Mouse (Mus musculus): ENCODE data around the gene Sorcs2. TPM values are rescaled to one million over a fixed set of nuclear protein-coding genes. Genes with fewer than 3 reads are reported as not detected.

The Sorcs2 gene
- polyA plus RNA-seq, 1 experiment: not detected

DNA sequence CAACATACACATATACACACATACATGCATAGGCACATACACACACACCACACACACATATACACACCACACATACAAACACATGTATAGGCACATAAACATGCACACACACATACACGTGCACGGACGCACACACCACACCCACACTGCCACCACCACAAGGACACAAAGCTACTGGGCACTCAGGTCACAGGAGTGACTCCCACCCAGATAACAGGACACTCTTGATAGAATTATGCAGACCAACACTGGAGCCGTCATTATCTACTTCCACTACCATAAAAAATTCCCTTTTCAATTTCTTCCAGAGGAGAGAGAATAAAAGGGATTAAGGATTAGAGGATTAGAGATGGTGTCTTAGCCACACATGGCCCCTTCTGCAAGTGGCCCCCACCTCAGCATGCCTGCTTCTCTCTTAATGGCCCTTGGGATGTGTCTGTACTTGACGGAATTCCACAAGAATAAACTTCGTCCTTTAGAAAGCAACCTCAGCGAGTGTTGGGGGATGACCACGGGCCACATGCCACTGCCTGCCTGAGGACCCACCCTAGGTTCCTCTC is 15.7 kb downstream of the Sorcs2 start:
- no peak for TF ChIP-seq POLR2A (IDR thresholded peaks at IDR 0.05; ENCODE audit: insufficient read depth, low read depth, low read length)
- no peak for TF ChIP-seq CTCF (IDR thresholded peaks at IDR 0.05; ENCODE audit: insufficient read depth, low read depth, low read length)
- WGBS: 77% methylated on average over 8 of the region's 8 CpGs
- no peak overlapping the region for H3K4me3 ChIP-seq (ENCODE audit: insufficient read depth, low read depth, low read length)
- peaks cover 36% of the 10 kb centered on the region for H3K4me1 ChIP-seq (ENCODE audit: control insufficient read depth, insufficient read depth, low read length)
- no peak overlapping the region for H3K27ac ChIP-seq (ENCODE audit: insufficient read depth, low read depth, low read length)

DNA sequence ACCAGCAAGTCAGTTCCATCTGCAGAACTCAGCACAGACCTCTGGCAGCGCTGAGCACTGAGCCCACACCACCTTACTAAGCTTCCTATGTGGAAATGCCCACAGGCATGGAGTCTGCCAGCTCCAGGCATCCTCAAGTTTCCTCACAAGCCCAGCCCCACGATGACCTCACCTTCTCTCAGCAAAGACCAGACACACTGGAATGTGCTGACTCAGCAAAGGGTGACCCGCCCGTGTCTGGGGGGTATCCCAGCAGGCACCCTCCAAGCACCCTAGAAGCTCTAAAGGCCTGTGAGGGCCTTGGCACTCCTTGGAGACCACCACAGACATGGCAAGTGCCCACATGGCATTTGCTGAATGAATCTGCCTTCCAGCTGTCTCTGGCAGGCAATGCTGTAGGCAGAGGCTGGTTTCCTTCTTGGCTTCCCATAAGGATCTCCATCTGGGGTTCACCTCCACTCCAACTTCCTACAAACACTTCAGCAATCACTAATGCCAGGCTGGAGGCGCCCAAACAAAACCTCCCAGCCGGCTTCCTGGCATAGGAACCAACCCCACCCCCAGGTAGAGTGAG is 17.9 kb downstream of the Sorcs2 start:
- no peak overlapping the region for H3K4me3 ChIP-seq (ENCODE audit: insufficient read depth, low read depth, low read length)
- 70% methylated on average over 6 of the region's 6 CpGs for WGBS
- TF ChIP-seq POLR2A (IDR thresholded peaks at IDR 0.05; ENCODE audit: insufficient read depth, low read depth, low read length): no peak
- no peak for TF ChIP-seq CTCF (IDR thresholded peaks at IDR 0.05; ENCODE audit: insufficient read depth, low read depth, low read length)
- H3K4me1 ChIP-seq (ENCODE audit: control insufficient read depth, insufficient read depth, low read length): peaks cover 48% of the 10 kb centered on the region
- H3K27ac ChIP-seq (ENCODE audit: insufficient read depth, low read depth, low read length): no peak overlapping the region

DNA sequence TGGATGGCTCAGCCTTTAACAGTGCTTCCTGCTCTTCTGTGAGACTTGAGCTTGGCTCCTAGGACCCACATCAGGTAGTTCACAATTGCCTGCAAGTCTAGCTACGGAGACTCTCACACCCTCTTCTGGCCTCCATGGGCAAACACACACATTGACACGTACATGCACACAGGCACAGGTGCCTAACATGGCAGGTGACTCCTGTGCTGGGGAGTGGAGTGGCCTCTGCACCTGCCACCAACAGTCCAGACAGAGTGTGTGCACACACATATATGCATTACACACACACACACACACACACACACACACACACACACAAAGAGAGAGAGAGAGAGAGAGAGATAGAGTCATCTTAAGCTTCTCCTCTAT is 19.6 kb downstream of the Sorcs2 start:
- TF ChIP-seq POLR2A (IDR thresholded peaks at IDR 0.05; ENCODE audit: insufficient read depth, low read depth, low read length) (no peak), CTCF (IDR thresholded peaks at IDR 0.05; ENCODE audit: insufficient read depth, low read depth, low read length) (no peak)
- Histone ChIP-seq H3K4me3 (ENCODE audit: insufficient read depth, low read depth, low read length) (no peak overlapping the region), H3K4me1 (ENCODE audit: control insufficient read depth, insufficient read depth, low read length) (peaks cover 50% of the 10 kb centered on the region), H3K27ac (ENCODE audit: insufficient read depth, low read depth, low read length) (no peak overlapping the region)
- 98% methylated on average over 2 of the region's 2 CpGs for WGBS

DNA sequence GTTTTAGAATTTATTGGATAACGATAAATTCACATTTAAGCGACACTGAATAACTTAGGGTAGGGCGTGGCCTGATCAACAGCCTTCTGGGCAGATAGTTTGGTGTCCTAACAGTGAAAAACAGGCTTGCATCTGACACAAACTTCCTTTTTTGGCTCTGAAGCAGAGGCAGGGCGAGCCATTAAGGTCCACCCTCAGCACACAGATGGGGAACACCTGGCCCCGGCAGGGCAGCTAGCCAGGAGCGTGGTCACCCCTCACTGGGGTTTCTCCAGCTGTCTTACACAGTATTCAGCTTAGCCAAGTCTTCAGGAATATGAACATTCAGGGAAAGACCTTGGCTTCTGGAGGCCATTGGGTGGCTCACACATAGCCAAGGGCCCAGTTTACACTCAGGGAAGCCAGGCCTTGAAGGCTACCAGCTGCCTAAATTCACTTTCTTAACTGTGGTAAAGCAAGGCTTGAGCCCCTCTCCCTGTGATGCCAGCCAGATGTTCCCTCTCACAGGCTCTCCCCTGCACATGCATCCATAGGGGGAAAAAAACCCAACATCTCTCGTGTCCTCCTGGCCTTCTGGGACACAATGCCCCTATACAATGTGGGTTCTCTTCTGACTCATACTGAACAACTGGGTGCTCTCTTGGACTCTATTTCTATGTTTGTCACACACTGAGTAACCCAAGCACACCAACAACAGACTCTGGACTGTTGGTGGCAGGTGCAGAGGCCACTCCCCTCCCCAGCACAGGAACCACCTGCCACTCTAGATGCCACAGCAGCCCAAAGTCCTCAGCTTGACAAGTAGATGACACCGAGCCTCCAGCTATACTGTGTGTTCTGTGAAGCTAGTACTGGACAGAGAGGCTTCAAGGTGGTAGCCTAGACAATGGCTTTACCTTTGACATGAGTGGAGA is 20.2 kb downstream of the Sorcs2 start:
- no peak overlapping the region for H3K4me3 ChIP-seq (ENCODE audit: insufficient read depth, low read depth, low read length)
- no peak for TF ChIP-seq POLR2A (IDR thresholded peaks at IDR 0.05; ENCODE audit: insufficient read depth, low read depth, low read length)
- no peak for TF ChIP-seq CTCF (IDR thresholded peaks at IDR 0.05; ENCODE audit: insufficient read depth, low read depth, low read length)
- H3K4me1 ChIP-seq (ENCODE audit: control insufficient read depth, insufficient read depth, low read length): peaks cover 51% of the 10 kb centered on the region
- 90% methylated on average over 8 of the region's 8 CpGs for WGBS
- H3K27ac ChIP-seq (ENCODE audit: insufficient read depth, low read depth, low read length): no peak overlapping the region

DNA sequence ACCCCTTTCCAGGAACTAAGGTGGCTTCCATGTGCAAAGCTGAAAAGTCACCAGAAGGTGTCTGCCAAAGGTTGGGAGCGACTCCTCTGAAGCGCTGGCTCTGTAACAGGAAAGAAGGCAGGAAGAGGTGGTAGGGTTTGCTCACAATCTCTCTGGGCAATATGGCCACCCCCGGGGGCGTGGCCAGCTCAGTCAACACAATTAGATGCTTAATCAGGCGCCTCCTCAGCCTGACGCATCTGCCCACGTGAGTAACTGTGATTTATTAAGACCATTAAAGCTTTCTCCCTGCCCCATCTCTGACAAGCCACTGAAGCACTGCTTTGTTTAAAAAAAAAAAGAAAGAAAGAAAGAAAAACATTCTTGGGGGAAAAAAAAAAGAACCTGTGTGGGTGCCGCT is 22.1 kb downstream of the Sorcs2 start:
- Histone ChIP-seq H3K4me1 (ENCODE audit: control insufficient read depth, insufficient read depth, low read length) (peaks cover 58% of the 10 kb centered on the region), H3K27ac (ENCODE audit: insufficient read depth, low read depth, low read length) (no peak overlapping the region), H3K4me3 (ENCODE audit: insufficient read depth, low read depth, low read length) (no peak overlapping the region)
- WGBS: 41% methylated on average over 8 of the region's 8 CpGs
- no peak for TF ChIP-seq POLR2A (IDR thresholded peaks at IDR 0.05; ENCODE audit: insufficient read depth, low read depth, low read length)
- TF ChIP-seq CTCF (IDR thresholded peaks at IDR 0.05; ENCODE audit: insufficient read depth, low read depth, low read length): no peak

DNA sequence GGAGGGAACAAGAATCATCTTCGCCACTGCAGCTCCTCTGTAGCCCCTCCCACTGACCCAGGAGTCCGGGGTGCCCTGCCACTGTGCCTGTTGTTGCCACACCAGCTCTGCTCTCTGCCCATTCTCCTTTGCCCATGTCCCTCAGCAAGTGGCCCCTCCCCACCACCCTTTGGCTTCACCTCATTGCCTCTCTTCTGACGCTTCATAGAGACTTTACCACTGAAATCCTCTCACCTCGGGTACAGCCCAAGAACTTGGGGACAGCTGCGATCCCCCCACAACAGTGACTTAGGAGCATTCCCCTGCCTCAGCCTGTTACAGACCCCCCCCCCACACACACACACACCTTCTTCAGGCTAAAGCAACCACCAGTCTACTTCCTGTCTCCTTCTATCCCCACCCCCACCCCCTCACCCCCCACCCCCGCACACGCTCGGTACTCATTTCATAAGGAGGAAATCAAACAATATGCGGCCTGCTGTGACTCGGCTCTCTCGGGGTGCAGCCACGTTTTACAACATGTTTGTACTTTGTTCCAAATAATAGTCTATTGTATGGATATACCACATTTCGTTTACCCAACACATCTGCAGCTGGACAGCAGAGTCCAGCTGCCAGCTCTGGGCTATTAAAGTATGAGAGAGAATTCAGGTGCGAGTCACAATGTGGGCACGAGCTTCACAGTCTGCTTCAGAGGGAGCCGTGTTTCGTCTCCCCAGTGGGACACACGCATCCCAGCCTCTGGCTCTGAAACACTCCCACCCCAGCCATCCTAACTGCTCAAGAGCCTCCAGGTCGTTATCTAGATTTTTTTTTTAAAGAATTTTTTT is 23.5 kb downstream of the Sorcs2 start:
- Histone ChIP-seq H3K4me3 (ENCODE audit: insufficient read depth, low read depth, low read length) (no peak overlapping the region), H3K27ac (ENCODE audit: insufficient read depth, low read depth, low read length) (no peak overlapping the region), H3K4me1 (ENCODE audit: control insufficient read depth, insufficient read depth, low read length) (peaks cover 55% of the 10 kb centered on the region)
- TF ChIP-seq POLR2A (IDR thresholded peaks at IDR 0.05; ENCODE audit: insufficient read depth, low read depth, low read length) (no peak), CTCF (IDR thresholded peaks at IDR 0.05; ENCODE audit: insufficient read depth, low read depth, low read length) (no peak)
- 67% methylated on average over 19 of the region's 19 CpGs for WGBS

DNA sequence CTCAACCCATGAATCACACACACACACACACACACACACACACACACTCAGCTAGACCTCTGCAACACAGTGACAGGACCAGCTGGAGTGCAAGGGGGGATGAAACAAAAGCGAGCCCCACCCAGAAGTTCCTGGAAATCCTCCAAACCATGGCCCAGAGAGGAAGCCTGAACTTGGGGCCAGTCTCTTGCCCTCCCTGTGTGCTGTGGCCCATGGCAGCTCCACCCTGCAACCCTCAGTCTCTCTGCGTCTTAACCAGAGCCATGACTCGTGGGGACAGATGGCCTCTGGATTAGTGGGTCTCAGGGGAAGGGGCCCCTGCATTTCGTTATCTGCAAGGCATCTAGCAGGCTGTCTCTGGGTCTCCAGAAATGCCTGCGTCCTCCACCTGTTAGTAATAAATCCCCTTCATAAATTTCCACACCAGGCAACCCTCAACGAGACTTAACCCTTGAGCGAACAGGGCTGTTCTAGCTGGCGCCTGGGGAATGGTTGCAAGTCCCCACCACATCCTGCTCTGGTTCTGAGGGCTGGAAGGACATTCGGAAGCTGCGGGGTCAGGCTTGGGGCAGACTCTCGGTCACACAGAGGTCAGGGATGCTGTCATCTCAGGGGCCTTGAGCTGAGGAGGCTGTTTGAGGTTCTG is 24.6 kb downstream of the Sorcs2 start:
- TF ChIP-seq POLR2A (IDR thresholded peaks at IDR 0.05; ENCODE audit: insufficient read depth, low read depth, low read length) (no peak), CTCF (IDR thresholded peaks at IDR 0.05; ENCODE audit: insufficient read depth, low read depth, low read length) (no peak)
- WGBS: 80% methylated on average over 11 of the region's 11 CpGs
- peaks cover 64% of the 10 kb centered on the region for H3K4me1 ChIP-seq (ENCODE audit: control insufficient read depth, insufficient read depth, low read length)
- no peak overlapping the region for H3K27ac ChIP-seq (ENCODE audit: insufficient read depth, low read depth, low read length)
- H3K4me3 ChIP-seq (ENCODE audit: insufficient read depth, low read depth, low read length): no peak overlapping the region

DNA sequence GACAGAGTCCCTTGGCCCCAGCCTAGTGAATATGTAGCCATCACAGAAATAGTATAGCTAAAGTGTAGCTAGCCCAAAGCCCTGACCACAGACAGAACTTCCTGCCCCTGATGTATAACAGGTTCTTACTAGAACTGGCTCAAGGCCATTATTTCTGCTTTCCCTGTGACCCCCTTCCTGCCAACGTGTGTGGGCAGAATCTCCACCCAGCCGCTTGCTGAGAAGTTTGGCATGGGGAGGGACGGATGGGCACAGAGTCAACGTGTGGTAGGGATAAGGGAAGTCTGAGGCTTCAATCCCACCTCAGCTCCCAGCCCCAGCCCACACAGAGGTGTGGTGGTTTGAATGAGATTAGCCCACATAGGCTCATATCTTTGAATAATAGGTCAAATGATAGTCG is 26.2 kb downstream of the Sorcs2 start:
- 71% methylated on average over 5 of the region's 5 CpGs for WGBS

More for the DNA sequence above, 26.2 kb downstream of the Sorcs2 start:
- no peak for TF ChIP-seq CTCF (IDR thresholded peaks at IDR 0.05; ENCODE audit: insufficient read depth, low read depth, low read length)
- H3K27ac ChIP-seq (ENCODE audit: insufficient read depth, low read depth, low read length): no peak overlapping the region
- no peak overlapping the region for H3K4me3 ChIP-seq (ENCODE audit: insufficient read depth, low read depth, low read length)
- peaks cover 70% of the 10 kb centered on the region for H3K4me1 ChIP-seq (ENCODE audit: control insufficient read depth, insufficient read depth, low read length)

All from olfactory bulb, adult 2 months (tissue).